Mouse (Mus musculus): ENCODE data around the gene Mrgprd. TPM values are rescaled to one million over a fixed set of nuclear protein-coding genes. Genes with fewer than 3 reads are reported as not detected.

Mrgprd gene
- total and polyA plus RNA-seq, 3 experiments, result not detected

DNA sequence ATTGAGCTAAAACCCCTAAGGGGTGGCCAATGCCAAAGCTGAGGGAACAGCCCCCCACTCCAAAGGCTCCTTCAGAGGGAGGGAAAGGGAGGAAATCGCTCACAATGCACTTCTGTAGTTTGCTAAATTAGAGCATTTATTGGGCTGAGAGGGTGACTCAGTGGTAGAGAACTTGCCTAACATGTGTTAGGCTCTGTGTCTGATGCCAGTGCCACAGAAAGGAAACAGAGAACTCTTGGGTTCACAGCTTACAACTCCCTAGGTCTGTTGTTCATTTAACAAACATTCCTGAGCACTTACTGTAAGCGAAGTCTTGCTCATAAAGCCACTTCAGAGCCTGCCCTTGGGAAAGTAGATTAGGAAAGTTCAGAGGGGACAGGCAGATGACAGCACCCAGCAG, 15.3 kb downstream of the Mrgprd start:
- TF ChIP-seq ZNF384 (IDR thresholded peaks at IDR 0.05; ENCODE audit: low read depth, low read length) (no peak), IRF4 (IDR thresholded peaks at IDR 0.05; ENCODE audit: low read depth, low read length) (no peak), RCOR1 (conservative IDR thresholded peaks at IDR 0.05; ENCODE audit: low read depth, low read length) (no peak), ZKSCAN1 (IDR thresholded peaks at IDR 0.05; ENCODE audit: borderline replicate concordance, low read depth, low read length) (no peak), SMC3 (IDR thresholded peaks at IDR 0.05; ENCODE audit: low read depth, low read length) (no peak), USF2 (conservative IDR thresholded peaks at IDR 0.05; ENCODE audit: low read depth, low read length) (no peak), MEF2A (IDR thresholded peaks at IDR 0.05; ENCODE audit: borderline replicate concordance, low read depth, low read length) (no peak), ETS1 (conservative IDR thresholded peaks at IDR 0.05; ENCODE audit: low read depth, low read length) (no peak), KAT2A (IDR thresholded peaks at IDR 0.05; ENCODE audit: insufficient replicate concordance, low read length) (no peak)
- Histone ChIP-seq H3K27me3 (replicated peaks) (peaks cover 61% of the 10 kb centered on the region), H3K4me1 (ENCODE audit: control insufficient read depth in 1 of 2, insufficient read depth in 2 of 2) (no peaks in the 10 kb centered on the region), H3K9me3 (replicated peaks; ENCODE audit: low read length) (peaks cover 3% of the 10 kb centered on the region), H3K79me2 (replicated peaks; ENCODE audit: control insufficient read depth, extremely low read depth, insufficient read depth, poor library complexity, severe bottlenecking) (no peaks in the 10 kb centered on the region), H3K9ac (ENCODE audit: insufficient read depth, low read depth) (no peak overlapping the region), H3K4me3 (replicated peaks in 1 of 3; ENCODE audit: low read depth in 2 of 3, low read length in 2 of 3, poor library complexity in 1 of 3) (no peak overlapping the region), H3K27ac (ENCODE audit: insufficient read depth, low read depth) (no peak overlapping the region), H3K36me3 (replicated peaks in 1 of 2; ENCODE audit: control insufficient read depth in 1 of 2, insufficient read depth in 1 of 2, low read length in 1 of 2) (no peaks in the 10 kb centered on the region), H3K4me2 (ENCODE audit: insufficient read depth, low read depth, poor library complexity, severe bottlenecking) (no peak overlapping the region)
- dilution Hi-C loops (cut with MboI; ENCODE audit: extremely low pct_ligation_motif_present, extremely low pct_unique_long_range_greater_than_20kb, low sequenced_read_pairs) (no loop called here), in situ Hi-C loops (cut with MboI; ENCODE audit: low pct_ligation_motif_present, low pct_unique_long_range_greater_than_20kb, low sequenced_read_pairs) (no loop called here)
- DNase-seq (ENCODE audit: extremely low read depth), result no peak

- Histone ChIP-seq H3K79me2 (replicated peaks; ENCODE audit: control insufficient read depth, extremely low read depth, insufficient read depth, poor library complexity, severe bottlenecking) (no peaks in the 10 kb centered on the region), H3K27me3 (replicated peaks) (peaks cover 59% of the 10 kb centered on the region), H3K4me3 (replicated peaks in 1 of 3; ENCODE audit: low read depth in 2 of 3, low read length in 2 of 3, poor library complexity in 1 of 3) (no peak overlapping the region), H3K9me3 (replicated peaks; ENCODE audit: low read length) (peaks cover 3% of the 10 kb centered on the region), H3K27ac (ENCODE audit: insufficient read depth, low read depth) (no peak overlapping the region), H3K36me3 (replicated peaks in 1 of 2; ENCODE audit: control insufficient read depth in 1 of 2, insufficient read depth in 1 of 2, low read length in 1 of 2) (no peaks in the 10 kb centered on the region), H3K9ac (ENCODE audit: insufficient read depth, low read depth) (no peak overlapping the region), H3K4me1 (ENCODE audit: control insufficient read depth in 1 of 2, insufficient read depth in 2 of 2) (no peaks in the 10 kb centered on the region), H3K4me2 (ENCODE audit: insufficient read depth, low read depth, poor library complexity, severe bottlenecking) (no peak overlapping the region)
- TF ChIP-seq MYC (IDR thresholded peaks at IDR 0.05; ENCODE audit: low read depth, low read length) (no peak), HCFC1 (IDR thresholded peaks at IDR 0.05; ENCODE audit: low read depth, low read length) (no peak), ZNF384 (IDR thresholded peaks at IDR 0.05; ENCODE audit: low read depth, low read length) (no peak), CHD2 (IDR thresholded peaks at IDR 0.05; ENCODE audit: low read length) (no peak), E2F4 (IDR thresholded peaks at IDR 0.05; ENCODE audit: insufficient replicate concordance, low read depth, low read length) (no peak), USF1 (IDR thresholded peaks at IDR 0.05; ENCODE audit: low read depth, low read length) (no peak), MAZ (IDR thresholded peaks at IDR 0.05; ENCODE audit: low read depth, low read length) (no peak), POLR2AphosphoS2 (IDR thresholded peaks at IDR 0.05; ENCODE audit: low read depth, low read length) (no peak), TCF12 (IDR thresholded peaks at IDR 0.05; ENCODE audit: low read depth, low read length) (no peak)
- in situ Hi-C loops (cut with MboI; ENCODE audit: low pct_ligation_motif_present, low pct_unique_long_range_greater_than_20kb, low sequenced_read_pairs) (no loop called here), dilution Hi-C loops (cut with MboI; ENCODE audit: extremely low pct_ligation_motif_present, extremely low pct_unique_long_range_greater_than_20kb, low sequenced_read_pairs) (no loop called here)
- DNase-seq (ENCODE audit: extremely low read depth), result no peak
These were observed 16.0 kb downstream of the Mrgprd start for GRCm38 (mm10) chr7:145330641-145331040.
